Mouse (Mus musculus) adrenal gland, adult 18-20 months (tissue): ENCODE measurements around the gene Adap2. TPM values are rescaled to one million over a fixed set of nuclear protein-coding genes. Genes with fewer than 3 reads are reported as not detected.
A peak's percentile ranks its signal among the peaks of the same experiment; 100 is the strongest.
"Not testable (repeated sequence)": the region's sequence is repeated elsewhere in the genome, so short reads cannot be mapped to it uniquely, and the experiment has no call there.

Experiments used
- DNase-seq, 2 experiments: peaks; one replicate each; pipeline ENCODE4 v3.0.0; 2021 to 2022; ENCODE audit warnings: low spot score in 2 of 2
- total RNA-seq, 2 experiments: library from RNA; stranded (reverse); gene quantifications; 1 replicate in 1 of 2; 2 replicates in 1 of 2; pipeline ENCODE4 v1.2.3; 2021

Gene Adap2
- total RNA-seq, 2 experiments from 2014 or later, result 9.6 to 11.1 TPM

- DNase-seq, result no peak
These were observed 2.9 kb downstream of the Adap2 start for GRCm38 (mm10) chr11:80156841-80157240.

DNA sequence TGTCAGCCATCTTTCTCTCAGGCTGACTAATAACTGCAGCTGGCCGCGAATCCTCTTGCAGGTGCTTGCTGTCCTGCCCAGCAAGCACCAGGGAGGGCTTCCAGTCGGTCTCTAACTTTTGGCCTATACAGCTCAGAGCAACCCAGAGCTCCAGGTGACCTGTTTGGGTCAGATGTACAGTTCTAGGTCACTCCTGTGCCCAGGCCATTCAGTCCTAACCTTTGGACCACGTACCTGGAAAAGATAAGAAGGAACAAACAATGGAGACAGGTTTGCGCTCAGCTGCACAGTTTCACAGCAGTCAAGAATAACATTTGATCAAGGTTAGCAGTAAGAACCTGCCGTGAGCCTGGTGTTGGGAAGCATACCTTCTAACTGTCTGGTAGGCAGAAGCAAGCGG lies 5.1 kb downstream of the Adap2 start:
- no peak for DNase-seq

- DNase-seq, result no peak
These were observed 7.1 kb downstream of the Adap2 start for GRCm38 (mm10) chr11:80161041-80161440.

GRCm38 (mm10) chr11:80163362-80164116 lies 9.6 kb downstream of the Adap2 start:
- DNase-seq, result no peak

- DNase-seq, result no peak
These were observed 10.3 kb downstream of the Adap2 start for GRCm38 (mm10) chr11:80164224-80164623.

GRCm38 (mm10) chr11:80168121-80168520 lies 14.2 kb downstream of the Adap2 start:
- no peak for DNase-seq

GRCm38 (mm10) chr11:80168611-80169249 lies 14.8 kb downstream of the Adap2 start:
- DNase-seq, result no peak

DNA sequence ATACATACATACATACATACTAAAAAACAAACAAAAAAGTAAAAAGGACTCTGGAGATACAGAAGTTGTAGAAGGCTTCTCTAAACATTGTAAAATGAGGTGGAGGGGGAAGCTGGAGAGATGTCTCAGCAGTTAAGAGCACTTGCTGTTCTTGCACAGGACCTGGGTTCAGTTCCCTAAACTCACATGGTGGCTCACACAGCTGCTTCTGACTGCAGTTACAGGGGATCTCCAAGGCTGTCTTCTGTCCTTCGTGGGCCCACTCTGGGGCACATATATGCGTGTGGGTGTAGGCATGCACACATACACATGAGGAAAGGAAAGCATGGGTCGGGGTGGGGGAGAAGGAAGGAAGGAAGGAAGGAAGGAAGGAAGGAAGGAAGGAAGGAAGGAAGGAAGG lies 15.7 kb downstream of the Adap2 start:
- no peak for DNase-seq

GRCm38 (mm10) chr11:80170351-80170750 lies 16.4 kb downstream of the Adap2 start:
- no peak for DNase-seq

DNA sequence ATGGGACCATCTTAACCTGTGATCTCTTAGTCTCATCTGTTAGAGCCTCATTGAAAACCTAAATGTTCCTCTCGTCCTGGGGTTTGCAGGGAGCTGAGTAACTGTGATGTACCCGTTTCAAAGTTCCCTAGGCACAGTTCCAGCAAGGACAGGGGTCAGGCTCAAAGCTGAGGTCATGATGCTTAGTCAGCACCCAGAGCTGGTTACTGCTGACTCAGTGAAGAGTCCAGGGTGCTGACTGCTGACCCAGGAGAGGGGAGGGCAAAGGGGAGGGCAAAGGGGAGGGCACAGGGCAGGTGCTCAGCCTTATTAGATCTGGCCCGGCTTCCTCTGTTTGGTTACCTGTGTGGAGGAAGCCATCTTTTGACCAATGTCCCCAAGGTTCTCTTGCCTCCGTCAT lies 18.0 kb downstream of the Adap2 start:
- DNase-seq, result peak; percentile 48 to 56

DNA sequence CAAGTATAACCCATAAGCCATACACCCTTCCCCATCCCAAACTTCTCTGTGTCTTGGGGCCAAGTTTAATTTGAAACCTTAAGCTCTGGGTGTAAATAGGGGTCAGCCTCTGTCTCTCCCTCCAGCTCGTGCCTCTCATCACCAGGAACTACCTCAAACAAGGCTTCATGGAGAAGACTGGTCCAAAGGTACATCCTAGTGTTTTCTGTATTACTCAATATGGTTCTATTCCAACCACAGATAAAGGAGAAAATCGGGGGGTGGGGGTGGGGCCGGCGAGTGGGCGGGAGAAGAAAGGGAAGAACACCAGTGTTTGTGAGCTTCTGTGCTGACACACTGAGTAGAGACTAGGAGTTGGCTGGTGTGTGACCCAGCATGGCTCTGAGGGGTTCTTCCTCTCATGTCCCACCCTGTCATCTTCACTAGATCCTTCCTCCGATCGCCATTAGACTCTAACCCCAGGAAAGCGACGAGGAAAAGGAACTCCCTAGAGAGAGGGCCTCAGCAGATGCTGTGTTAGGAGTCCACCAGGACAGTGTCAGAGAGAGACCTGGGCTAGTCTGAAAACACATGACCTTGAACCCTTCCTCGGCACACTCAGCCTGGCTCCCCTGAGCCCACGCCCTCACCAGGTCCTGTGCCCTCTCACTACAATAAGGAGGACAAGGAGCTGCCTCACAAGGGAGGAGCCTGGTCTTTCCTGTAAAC lies 20.2 kb downstream of the Adap2 start:
- no peak for DNase-seq

- DNase-seq, result no peak
These were observed 23.3 kb downstream of the Adap2 start for GRCm38 (mm10) chr11:80176911-80177895.

- DNase-seq, result no peak
These were observed 24.4 kb downstream of the Adap2 start for GRCm38 (mm10) chr11:80178316-80178715.

DNA sequence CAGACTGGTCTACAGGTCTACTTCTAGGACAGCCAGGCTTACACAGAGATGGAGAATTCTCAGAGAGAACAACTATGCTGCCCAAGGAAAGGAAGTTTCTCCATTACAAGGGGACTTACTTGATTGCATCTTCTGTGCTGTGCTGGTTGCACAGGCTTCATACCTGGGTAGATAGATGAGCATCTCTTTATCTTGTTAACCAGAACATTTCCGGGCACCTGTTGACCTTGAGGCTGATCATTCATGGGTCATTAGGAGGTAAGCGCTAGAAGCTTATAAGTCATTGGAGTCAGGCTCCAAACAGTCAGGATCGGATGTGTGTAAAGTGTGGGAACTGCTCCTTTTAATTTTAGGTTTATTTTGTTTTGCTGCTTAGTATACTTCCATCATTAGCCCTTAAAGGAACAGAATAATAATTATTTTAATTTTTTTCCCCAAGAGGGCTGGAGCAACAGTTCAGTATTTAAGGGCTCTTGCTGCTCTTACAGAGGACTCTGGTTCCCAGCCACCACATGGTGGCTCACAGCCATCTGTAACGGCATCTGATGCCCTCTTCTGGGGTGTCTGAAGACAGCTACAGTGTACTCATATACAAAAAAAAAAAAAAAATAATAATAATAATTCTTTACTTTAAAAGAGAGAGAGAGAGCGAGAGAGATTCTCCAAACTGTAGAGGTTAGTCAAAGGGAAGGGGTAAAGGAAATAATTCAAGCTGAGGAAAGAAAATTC lies 27.3 kb downstream of the Adap2 start:
- no peak for DNase-seq

DNA sequence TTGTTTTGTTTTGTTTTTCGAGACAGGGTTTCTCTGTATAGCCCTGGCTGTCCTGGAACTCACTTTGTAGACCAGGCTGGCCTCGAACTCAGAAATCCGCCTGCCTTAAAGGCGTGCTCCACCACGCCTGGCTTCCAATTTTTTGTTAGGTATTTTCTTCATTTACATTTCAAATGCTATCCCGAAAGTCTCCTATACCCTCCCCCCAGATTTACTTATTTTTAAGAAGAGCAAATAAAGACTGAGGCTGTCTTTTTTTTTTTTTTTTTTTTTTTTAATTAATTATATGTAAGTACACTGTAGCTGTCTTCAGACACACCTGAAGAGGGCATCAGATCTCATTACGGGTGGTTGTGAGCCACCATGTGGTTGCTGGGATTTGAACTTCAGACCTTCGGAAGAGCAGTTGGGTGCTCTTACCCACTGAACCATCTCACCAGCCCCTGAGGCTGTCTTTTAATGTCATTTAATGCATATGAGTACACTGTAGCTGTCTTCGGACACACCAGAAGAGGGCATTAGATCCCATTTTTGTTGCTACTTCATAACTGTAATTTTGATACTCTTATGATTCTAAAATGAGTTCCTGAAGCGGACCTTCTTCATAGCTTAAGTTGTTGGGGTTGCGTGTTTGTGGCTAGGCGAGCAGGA lies 29.3 kb downstream of the Adap2 start:
- not testable (repeated sequence) for DNase-seq

DNA sequence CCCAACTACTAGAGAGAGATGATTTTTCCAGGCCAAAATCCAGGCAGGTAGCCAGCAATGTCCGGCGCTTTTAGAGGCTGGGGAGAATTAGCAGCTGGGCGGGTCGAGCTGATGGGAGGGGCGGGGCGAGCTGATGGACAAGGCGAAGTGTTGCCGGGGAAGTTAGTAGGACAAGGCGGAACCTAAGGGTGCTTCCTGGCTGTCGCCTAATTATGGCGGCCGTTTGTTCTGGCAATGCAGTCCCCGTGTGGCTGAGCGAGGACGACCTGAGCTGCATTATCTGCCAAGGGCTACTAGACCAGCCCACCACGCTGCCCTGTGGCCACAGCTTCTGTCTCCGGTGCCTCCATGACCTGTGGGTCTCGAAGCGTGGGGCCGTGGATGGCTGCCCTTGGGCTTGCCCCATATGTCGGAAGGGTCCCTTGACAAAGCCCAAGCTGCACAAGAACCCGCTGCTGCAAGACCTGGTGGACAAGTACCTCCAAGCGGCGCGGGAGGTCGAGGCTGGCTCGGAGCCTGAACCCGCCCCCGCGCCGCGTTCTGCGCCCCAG lies 29.9 kb downstream of the Adap2 start, which contains the start of gene Rnf135:
TSS of gene Rnf135 (plus strand) at position 147 of the 551 bp plus-strand sequence.
- peak; percentile 82 to 84 for DNase-seq

- no peak for DNase-seq
These were observed 30.7 kb downstream of the Adap2 start for GRCm38 (mm10) chr11:80184531-80185071.

DNA sequence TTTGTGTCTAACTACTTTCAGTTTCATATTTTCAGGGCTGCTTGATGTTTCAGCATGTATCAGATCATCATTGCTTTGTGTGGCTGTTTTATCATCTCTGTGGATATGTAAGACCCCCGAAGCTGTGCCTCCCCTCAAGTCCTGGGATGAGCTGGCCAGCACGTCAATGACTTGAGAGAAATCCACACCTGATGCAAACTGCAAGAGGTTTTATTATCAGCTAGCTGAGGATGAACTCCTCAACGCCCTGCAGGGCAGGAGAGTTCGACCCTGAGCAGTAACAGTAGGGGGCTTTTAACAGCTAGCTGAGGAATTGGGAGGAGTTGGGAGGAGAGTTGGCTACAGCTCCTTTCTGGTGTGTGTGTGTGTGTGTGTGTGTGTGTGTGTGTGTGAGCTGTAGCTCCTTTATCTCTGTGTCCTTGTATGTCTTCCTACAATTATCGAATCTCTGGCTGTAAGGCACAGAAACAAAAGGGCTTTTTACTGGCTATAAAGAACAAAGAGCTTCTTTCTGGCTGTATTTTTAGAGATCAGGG lies 31.6 kb downstream of the Adap2 start:
- DNase-seq, result not testable (repeated sequence)

DNA sequence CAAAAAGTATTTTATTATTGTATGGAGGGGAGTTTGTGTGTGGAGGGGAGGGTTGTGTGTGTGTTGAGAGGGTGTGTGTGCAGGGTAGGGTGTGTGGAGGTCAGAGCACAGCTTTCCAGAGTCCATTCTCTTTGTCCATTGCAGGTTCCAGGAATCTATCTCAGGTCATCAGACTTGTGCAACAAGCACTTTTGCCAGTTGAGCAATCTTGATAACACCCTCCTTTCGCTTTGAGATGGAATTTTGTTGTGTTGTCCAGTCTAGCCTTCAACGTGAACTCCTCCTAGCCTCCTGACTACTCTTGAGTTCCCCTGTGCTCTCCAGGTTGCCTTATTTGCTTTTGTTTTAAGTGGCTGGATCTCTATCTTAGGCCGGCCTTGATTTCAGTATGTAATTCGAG lies 36.4 kb downstream of the Adap2 start:
- no peak for DNase-seq
